Mouse (Mus musculus) CH12.LX (cell line): ENCODE data around the gene Ell2.

Experiments
- E2F4 ChIP-seq: IDR thresholded peaks from 2 replicates; pipeline ENCODE4 v1.6.1; 2011; ENCODE audit warnings: low read depth, low read length, improper control_type of control experiment; ENCODE audit not compliant: insufficient replicate concordance
- MAX ChIP-seq: IDR thresholded peaks from 2 replicates; pipeline ENCODE4 v1.6.1; 2011; ENCODE audit warnings: low read length, improper control_type of control experiment

- TF ChIP-seq MAX: no peak
- TF ChIP-seq E2F4: no peak
Observed at GRCm38 (mm10) chr13:75766967-75767366, 60.4 kb downstream of the Ell2 start.
